Mouse (Mus musculus): Measurements from ENCODE around the gene Akap13.
A peak's percentile ranks its signal among the peaks of the same experiment; 100 is the strongest.

Akap13 gene

GRCm38 (mm10) chr7:75667531-75667930 lies 212.2 kb downstream of the Akap13 start:
- no peak for DNase-seq (ENCODE audit: low spot score in 2 of 2)

GRCm38 (mm10) chr7:75668396-75668795 lies 213.1 kb downstream of the Akap13 start:
- DNase-seq (ENCODE audit: low spot score in 2 of 2) = no peak

GRCm38 (mm10) chr7:75669416-75669815 lies 214.1 kb downstream of the Akap13 start:
- DNase-seq (ENCODE audit: low spot score in 2 of 2) = peak; percentile 9 to 24

DNA sequence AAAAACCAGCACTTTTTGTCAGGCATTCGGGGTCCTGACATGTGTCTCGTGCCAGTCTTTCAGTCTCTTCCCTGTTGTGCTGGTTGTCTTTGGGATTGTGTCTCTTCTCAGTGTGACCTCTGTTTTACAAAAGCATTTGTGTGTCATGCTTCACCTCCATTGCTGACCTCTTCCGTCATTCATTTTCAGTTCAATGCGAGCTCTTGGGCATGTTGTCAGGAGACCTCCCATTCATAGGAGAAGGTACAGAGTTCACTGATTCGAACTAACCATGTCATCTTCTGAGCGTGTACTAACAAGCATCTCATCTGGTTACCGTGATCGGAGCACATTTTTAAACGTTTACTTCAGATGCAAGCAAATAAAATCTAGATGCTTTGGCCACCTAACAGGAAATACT lies 224.3 kb downstream of the Akap13 start:
- no peak for DNase-seq (ENCODE audit: low spot score in 2 of 2)

DNA sequence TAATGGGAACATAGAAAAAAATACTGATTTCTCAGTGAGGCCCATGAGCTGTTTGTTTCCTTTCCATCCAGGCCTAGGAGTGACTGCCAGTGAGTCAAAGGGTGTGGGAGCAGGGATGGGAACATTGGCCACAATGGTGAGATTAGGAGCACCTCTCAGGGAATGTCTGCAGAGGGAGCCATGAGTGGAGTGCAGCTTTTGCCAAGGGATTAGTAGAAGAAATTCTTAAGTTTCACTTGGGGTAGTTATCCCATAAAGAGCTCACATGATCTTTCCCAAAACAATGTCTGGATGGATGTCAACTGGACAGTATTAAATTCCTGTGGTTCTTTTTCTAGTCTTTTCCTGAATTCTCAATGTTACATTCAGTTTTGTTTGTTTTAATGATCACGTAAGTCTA lies 227.6 kb downstream of the Akap13 start:
- DNase-seq (ENCODE audit: low spot score in 2 of 2) = no peak

DNA sequence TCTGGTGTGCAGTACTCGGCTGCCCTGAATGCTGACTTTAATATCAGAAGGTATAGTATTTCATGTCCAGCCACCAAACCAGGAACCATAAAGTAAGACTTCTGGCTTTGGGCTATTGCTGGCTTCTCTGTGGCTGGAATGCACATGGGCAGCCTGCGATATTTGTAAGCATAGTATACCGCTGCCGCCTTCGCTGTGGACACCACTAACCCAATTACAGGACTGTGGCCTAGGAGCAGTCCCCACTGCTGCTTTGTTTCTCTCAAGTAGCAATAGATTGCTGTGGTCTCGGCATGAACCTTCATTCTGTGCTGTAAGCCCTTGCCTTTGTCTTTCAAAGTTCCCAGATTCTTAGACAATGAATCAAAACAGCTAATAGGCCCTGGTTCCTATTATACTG lies 228.1 kb downstream of the Akap13 start:
- no peak for DNase-seq (ENCODE audit: low spot score in 2 of 2)

GRCm38 (mm10) chr7:75684976-75685375 lies 229.6 kb downstream of the Akap13 start:
- DNase-seq (ENCODE audit: low spot score in 2 of 2) = no peak

- DNase-seq (ENCODE audit: low spot score in 2 of 2) = peak; percentile 39 to 55
These were observed 230.9 kb downstream of the Akap13 start for GRCm38 (mm10) chr7:75686046-75686826.

GRCm38 (mm10) chr7:75686827-75687164 lies 231.5 kb downstream of the Akap13 start:
- DNase-seq (ENCODE audit: low spot score in 2 of 2) = no peak

GRCm38 (mm10) chr7:75688144-75688543 lies 232.8 kb downstream of the Akap13 start:
- DNase-seq (ENCODE audit: low spot score in 2 of 2) = peak in 1 of 2 experiments; percentile 19

- DNase-seq (ENCODE audit: low spot score in 2 of 2) = no peak
These were observed 239.4 kb downstream of the Akap13 start for GRCm38 (mm10) chr7:75694777-75695176.

GRCm38 (mm10) chr7:75699836-75700235 lies 244.5 kb downstream of the Akap13 start:
- DNase-seq (ENCODE audit: low spot score in 2 of 2) = peak in 1 of 2 experiments; percentile 24

DNA sequence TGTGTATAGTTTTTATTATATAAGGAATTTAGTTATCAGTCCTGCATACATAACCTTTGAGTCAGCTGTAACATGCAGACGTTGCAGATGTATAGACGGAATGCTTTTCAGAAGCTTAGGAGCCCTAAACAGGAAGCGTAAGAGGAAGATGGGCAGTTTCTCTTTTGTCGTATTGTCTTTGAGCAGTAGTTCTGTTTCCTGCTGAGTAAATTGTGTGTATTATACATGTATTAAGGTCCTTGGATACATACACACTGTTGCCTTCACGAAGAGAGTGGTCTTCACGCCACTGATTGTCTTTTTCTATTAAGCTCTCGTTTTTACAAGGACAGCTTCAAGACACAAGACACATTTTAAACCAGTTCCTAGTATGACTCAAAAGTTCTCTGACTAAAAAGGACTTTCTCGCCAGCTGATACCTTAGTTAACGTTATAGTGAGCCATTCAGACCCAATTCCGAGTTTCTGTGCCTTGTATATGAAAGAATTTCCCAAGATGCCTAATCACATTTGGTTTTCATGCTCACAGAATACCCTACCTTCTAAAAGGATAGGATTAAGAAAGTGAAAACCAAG lies 245.5 kb downstream of the Akap13 start:
- peak in 1 of 2 experiments; percentile 19 for DNase-seq (ENCODE audit: low spot score in 2 of 2)

- DNase-seq (ENCODE audit: low spot score in 2 of 2) = peak; percentile 78 to 80
These were observed 246.4 kb downstream of the Akap13 start for GRCm38 (mm10) chr7:75701761-75702160.

DNA sequence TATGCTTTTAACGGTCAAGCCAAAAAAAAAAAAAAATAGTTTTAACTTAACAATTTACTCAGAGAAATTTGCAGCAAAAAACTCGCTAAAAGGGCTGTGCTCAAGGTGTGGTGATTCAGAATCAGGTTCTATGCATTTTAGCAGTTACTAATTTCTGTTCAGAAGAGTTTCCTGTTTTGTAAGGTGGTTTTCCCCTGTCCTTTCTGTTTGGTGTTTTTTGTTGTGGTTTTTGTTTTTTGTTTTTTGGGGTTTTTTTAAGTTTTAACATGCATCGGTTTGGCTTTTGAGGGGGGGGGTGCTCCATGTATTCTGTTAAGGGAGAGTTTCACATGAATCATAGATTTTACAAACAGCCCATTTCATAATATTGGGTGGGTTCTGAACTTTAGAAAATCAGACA lies 247.0 kb downstream of the Akap13 start:
- DNase-seq (ENCODE audit: low spot score in 2 of 2) = peak in 1 of 2 experiments; percentile 26

- DNase-seq (ENCODE audit: low spot score in 2 of 2) = peak; percentile 27 to 52
These were observed 247.8 kb downstream of the Akap13 start for GRCm38 (mm10) chr7:75702966-75703645.

GRCm38 (mm10) chr7:75704862-75705261 lies 249.5 kb downstream of the Akap13 start:
- DNase-seq (ENCODE audit: low spot score in 2 of 2) = no peak

DNA sequence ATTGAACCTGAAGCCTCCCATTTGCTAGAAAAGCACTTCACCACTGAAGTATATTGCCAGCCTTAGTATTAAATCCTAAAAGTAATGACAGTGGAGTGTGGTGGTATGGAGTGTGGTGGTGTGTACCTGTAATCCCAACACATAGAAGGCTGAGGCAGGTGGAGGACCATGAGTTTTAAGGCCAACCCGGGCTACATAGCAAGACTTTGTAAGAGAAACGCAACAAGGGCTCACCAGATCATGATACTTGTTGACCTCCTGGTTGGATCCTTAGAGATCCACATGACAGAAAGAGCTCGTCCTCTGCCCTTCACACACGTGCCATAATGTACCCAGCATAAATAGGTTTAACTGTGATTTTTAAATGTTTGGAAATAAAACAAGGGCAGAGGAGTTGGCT lies 254.6 kb downstream of the Akap13 start:
- DNase-seq (ENCODE audit: low spot score in 2 of 2) = no peak

DNA sequence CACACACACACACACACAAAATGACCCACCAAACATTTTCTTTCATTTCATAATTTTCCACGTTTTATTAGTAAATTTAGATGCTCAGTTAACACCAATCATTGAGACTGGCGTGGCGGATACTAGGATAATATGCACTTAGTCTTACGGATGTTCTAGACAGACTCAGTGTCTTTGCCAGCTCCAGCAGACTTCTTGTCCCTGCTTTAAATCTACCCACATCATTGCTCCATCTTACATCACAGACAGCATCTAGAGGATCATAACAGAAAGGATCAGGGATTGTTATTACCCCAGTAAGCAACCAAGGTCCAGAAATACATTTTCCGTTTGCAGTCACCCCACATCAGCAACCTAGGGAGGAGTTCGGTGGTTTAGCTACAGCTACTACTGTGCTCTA lies 255.6 kb downstream of the Akap13 start:
- DNase-seq (ENCODE audit: low spot score in 2 of 2) = no peak

DNA sequence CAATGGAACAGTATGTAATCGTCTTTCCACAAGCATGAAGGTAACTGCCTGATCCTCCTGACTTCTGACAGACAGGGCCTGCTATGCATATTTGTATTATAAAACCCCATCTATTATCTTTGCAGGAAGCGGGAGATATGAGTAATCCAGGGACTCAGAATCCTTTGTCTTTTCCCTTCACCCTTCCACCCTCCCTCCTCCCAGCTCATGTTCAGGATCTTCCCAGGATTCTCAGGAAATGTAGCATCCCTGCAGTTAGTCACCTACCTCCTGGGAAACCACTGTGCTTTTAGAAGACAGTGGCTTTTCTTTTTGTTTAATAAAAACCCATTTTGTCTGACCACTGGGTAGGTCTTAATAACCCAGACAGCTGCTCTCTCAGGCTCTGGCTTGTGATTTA lies 256.1 kb downstream of the Akap13 start:
- no peak for DNase-seq (ENCODE audit: low spot score in 2 of 2)

DNA sequence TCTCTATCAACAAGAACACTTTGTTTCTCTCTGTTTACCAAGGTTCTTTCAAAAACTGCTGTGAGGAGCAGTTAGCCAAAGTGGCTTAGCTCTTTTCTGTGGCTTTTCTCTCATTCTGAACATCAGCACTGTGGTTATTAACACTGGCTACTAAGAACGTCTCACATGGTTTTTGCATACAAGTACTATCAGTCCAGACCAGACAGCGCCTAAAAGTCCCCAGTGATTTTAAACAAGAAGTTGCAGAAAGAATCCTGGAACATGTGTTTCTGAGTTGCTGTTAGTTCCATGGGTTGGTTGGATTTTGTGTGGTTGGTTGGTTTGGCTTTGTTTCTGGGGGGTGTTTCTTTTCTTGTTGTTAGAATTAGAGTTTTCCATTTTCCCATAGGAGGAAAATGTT lies 257.5 kb downstream of the Akap13 start:
- DNase-seq (ENCODE audit: low spot score in 2 of 2) = peak in 1 of 2 experiments; percentile 43

DNA sequence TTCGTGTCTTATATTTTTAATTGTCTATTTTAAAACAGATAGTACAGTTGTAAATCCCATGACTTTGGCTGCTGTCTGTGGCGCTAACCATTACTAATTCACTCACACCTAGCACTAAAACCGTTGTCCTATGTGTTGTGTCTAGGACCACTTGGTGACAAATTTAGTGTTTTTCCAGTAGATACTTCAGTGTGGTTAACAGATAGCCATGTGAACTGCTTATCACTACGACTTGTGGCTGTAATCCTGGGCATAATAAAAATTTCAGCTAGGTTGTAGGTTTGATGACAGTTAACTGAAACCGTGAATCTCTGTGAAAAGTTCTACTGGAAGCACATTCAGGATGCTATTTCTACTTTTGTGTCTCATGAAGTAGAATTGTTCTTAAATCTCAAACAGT lies 258.6 kb downstream of the Akap13 start:
- peak in 1 of 2 experiments; percentile 30 for DNase-seq (ENCODE audit: low spot score in 2 of 2)

- DNase-seq (ENCODE audit: low spot score in 2 of 2) = peak; percentile 29 to 63
These were observed 259.7 kb downstream of the Akap13 start for GRCm38 (mm10) chr7:75715026-75715425.

All from natural killer cell, adult 2 months (primary cell).